Mouse (Mus musculus): ENCODE results near the gene Fbxw9.

Gene Fbxw9

DNA sequence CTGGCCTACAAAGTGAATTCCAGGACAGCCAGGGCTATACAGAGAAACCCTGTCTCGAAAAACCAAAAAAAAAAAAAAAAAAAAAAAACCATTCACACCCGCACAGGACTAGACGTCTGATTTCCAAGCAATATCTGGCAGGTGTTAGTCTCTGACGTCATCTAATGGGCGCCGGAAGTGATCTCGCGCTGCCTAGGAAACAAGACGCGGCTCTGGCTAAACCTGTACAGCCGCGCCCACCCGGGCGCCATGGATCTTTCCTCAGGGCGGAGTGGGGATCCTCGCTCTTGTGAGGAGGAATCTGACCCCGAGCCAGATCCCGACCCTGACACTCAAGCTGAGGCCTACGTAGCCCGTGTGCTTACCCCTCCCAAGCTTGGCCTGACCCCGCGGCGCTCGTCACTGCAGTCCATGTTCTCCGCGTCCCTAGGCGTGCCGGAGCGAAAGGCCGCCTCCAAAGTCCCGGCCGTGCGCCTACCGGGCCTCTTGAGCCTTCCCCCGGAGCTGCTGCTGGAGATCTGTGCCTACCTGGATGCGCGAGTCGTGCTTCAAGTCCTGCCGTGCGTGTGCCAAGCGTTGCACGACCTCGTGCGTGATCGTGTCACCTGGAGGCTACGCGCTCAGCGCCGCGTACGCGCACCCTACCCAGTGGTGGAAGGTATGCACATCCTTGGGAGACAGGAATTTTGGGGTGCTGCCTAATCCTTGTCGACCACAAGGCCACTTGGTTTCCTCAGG, at the start of gene Fbxw9:
Fbxw9 (plus strand) TSS at position 177 of the 738 bp plus-strand sequence.
- peak; percentile 91 for DNase-seq

DNA sequence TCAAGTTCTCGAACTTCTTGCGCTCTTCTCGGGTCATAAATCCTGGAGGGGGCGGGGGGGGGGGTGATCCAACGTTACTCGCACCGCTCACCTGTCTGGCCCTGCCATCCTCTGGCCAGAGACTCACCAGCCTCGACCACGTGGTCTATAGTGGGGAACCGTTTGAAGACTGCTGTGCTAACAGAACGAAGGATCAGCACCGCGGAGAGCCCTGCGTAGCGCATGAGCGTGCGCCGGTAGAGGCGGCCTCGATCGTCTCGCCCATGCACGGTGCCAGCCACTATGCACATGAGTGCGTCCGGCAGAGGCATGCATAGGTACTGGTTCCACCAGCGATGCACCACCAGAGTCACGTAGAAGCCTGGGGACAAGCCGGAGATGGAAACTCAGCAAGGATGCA, 48.6 kb upstream of the Fbxw9 start:
- no peak for DNase-seq

GRCm38 (mm10) chr8:85013230-85013840, 46.5 kb upstream of the Fbxw9 start:
- DNase-seq = peak; percentile 78

- no peak for DNase-seq
Observed at GRCm38 (mm10) chr8:85014431-85014830, 45.4 kb upstream of the Fbxw9 start, which contains the start of gene Best2. Gene Best2, minus strand, starts transcription at chr8:85014531.

GRCm38 (mm10) chr8:85016724-85017123, 43.1 kb upstream of the Fbxw9 start:
- peak; percentile 10 for DNase-seq

DNA sequence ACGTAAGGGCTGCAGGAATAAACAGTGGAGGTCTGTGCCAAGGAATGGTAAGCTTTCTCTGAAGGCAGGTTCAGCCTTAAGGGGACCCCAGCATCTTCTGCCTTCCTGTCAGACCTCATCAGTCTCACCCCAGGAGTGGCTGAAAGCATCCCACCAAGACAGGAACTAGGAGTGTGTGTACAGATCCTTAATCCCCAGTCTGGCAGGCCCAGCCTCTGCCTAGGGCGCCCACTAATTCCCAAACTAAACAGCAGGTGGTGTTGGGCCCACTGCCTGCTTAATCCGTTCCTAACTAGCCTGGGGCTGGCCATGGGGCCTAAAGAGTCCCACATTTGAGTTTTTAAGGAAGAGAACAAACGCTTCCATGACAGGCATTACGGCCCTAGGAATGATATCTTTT, 42.6 kb upstream of the Fbxw9 start:
- DNase-seq = no peak

GRCm38 (mm10) chr8:85021514-85022055, 38.3 kb upstream of the Fbxw9 start:
- DNase-seq = no peak

- peak; percentile 50 for DNase-seq
Observed at GRCm38 (mm10) chr8:85023846-85024245, 36.0 kb upstream of the Fbxw9 start.

- peak; percentile 85 for DNase-seq
Observed at GRCm38 (mm10) chr8:85025098-85025932, 34.5 kb upstream of the Fbxw9 start, which contains the start of gene Asna1. Gene Asna1, minus strand, starts transcription at chr8:85025281.

DNA sequence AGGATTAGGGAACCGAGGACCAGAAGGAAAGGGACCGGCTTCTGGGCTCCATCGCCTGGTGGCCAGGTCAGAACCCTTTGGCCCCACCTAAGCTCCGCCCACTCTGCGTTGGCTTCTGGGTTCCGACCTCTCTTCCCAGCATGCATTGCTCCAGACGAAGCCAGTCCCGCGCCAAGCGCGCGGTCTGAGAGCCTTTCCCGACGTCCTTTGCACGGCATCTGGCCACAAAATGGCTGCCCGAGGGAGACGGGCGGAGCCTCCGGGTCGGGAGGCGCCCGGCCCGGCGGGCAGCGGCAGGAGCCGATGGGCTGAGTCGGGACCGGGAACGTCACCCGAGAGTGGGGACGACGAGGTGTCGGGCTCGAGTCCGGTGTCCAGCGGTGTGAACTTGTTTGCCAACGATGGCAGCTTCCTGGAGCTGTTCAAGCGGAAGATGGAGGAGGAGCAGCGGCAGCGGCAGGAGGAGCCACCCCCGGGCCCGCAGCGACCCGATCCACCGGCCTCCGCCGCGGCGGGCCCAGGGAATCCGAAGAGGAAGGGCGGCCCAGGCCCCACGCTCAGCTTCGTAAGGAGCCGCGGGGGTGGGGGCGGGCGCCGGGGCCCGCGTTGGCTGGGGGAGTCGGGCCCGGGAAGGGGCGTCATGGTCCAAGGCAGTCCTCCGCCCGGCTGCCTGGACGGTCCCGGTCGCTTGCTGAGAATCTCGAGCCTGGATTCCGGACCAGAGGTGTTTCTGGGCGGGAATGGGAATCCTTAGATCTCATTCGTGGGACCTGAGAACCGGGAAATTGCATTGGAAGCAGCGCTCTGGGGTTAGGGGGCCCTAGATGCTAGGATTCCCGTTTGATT, 33.0 kb upstream of the Fbxw9 start, which contains the start of gene Trir:
Trir (plus strand) TSS at position 154 of the 846 bp plus-strand sequence.
- DNase-seq = peak; percentile 98

DNA sequence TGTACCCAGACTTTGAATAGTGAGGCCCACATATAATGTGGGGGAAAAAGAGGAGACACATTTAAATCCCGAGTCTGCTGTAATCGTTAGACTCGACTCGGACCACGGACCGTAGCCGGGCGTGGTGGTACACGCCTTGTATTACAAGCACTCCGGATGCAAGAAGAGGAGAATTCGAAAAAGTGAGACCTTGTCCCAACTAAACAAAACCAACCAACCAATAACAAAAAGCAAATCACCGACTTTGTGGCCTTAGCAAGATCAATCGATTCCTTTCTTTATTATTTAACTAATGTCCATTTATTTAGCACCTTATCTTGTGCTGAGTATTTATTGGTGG, 32.4 kb upstream of the Fbxw9 start:
- DNase-seq = no peak

- DNase-seq = no peak
Observed at GRCm38 (mm10) chr8:85027922-85028321, 31.9 kb upstream of the Fbxw9 start.

GRCm38 (mm10) chr8:85029271-85029670, 30.6 kb upstream of the Fbxw9 start:
- peak; percentile 49 for DNase-seq

DNA sequence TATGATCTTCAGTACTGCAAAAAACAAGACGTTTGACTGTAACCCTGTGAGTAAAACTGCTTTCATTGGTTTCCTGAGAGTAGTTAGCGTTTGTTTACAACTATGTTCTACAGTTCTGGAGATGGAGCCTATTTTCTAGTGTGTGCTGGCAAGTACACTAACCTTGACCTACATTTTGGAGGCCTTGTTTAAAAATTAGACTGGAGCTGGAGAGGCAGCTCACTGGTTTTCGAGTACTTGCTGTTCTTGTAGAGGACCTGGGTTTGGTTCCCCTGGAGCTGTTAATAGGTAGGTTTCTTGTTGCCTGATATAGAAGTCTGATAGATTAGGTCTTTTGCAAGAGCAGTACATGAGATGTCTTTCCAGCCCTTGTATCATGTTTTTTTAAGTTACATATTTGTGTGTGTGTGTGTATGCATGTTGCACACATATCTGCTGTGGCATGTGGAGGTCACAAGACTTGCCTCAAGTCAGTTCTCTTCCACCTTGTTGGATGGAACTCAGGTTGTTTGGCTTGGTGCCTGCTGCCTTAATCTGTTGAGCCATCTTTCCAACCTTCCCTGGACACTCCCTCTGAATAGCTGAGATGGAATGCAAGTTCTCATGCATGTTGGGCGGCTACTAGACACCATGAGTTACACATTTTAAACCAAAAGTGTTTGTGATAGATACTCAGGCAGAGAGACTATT, 27.1 kb upstream of the Fbxw9 start:
- DNase-seq = no peak

GRCm38 (mm10) chr8:85033867-85034266, 26.0 kb upstream of the Fbxw9 start:
- DNase-seq = peak; percentile 48

DNA sequence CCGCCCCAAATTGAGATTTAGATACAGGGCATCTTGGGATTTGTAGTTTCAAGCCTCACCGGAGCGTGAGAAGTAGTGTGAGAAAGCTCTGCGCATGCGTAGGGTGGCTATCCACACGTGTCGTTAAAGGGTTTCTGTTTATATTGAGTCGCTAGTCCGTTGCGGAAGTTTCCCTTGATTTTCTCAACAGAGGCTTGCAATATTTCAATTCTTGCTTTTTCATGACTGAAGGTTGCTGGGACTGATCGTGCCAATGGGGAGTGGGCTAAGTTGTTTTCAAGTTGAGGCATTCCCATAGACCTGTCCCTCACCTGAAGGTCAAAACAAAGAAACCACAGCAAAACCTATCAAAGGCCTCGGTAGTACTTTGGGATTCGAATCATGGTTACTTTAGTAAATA, 25.1 kb upstream of the Fbxw9 start:
- peak; percentile 77 for DNase-seq

DNA sequence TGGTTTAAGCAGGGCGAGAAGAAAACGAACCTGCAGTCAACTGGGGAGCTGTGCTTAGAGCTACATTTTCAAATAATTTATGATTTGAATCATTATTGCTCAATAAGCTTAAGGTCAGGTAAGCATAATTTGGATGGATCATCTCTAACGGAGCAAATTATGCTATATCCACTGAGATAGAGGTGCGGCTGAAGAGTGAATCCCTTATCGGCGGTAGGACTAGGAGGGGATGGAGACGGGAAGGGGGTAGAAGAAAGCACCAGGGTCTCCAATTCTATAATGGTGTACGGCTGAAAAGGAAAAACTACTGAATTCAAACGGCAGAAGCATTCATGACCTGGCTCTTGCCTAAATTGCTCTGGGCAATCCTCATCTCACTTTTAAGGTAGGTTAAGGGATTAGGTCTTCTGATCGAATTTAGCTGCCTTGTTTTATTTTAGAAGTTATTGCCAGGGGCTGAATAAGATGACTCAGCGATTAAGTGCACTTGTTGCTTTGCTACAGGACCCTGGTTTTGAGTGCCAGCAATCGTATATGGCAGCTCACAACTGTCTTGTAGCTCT, 24.6 kb upstream of the Fbxw9 start:
- DNase-seq = peak; percentile 56

DNA sequence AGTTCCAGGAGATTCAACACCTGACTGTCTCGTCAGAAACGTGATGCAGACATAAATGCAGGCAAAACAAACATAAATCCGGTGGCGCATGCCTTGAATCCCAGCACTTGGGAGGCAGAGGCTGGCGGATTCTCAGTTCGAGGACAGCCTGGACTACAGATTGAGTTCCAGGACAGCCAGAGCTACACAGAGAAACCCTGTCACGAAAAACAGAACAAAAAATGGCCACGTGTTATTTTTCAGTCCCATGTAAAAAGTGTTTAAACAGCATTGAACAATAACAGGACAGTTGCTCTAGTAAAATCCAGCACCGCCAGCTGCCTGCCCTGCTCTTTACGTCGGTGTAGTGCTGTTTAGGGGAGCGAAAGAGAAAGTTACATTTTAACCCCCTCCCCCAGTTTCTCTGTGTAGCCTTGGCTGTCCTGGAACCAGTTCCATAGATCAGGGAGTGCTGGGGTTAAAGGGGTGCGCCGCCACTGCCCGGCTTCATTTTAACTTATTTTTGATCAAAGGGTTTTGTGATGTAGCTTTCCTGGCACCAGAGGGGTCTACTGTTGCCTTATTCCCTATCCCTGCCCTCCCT, 24.0 kb upstream of the Fbxw9 start:
- DNase-seq = peak; percentile 59

DNA sequence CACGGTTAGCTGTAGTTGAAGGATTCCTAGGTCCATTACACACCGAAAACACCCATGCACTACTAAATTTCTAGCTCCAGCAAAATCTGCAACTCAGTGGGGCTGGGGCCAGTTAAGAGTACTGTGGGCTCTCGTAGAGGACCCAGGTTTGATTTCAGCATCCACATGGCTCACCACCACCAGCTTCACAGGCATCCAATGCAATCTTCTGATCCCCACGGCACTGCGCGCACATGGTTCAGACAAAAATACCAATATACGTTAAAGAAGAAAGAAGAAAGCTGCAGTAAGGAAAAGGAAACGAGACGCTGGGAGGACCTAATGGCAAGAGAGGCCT, 23.5 kb upstream of the Fbxw9 start:
- no peak for DNase-seq

GRCm38 (mm10) chr8:85036718-85037365, 23.0 kb upstream of the Fbxw9 start, which contains the start of gene Tnpo2:
Gene Tnpo2, plus strand, starts transcription at chr8:85036915.
- peak; percentile 95 for DNase-seq

- no peak for DNase-seq
Observed at GRCm38 (mm10) chr8:85037366-85037680, 22.5 kb upstream of the Fbxw9 start.

All from cerebellum, adult 9-11 months (tissue).